Mouse (Mus musculus): ENCODE results near the gene Nr1i3. TPM values are rescaled to one million over a fixed set of nuclear protein-coding genes. Genes with fewer than 3 reads are reported as not detected.

Nr1i3 gene
- total and polyA plus RNA-seq, 3 experiments: 0.24 to 1.7 TPM; not detected in 1

DNA sequence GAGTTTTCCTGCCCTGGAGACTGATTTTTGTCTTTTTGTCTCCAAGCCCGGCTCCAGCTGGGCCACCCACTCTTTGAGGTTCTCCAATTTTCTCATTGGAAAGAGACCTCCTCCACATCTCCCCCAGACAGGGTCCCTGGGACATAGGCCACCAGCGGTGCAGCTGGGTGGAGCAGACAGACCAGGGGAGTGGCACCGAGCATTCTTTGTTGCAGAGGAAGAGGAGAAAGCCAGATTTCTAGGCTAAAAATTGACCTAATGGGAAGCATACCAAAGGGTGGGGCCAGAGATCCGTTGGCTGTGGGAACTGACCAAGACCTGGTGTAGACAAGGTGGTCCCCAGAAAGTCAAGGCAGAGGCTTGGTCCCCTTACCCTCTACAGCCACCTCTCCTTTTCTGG is 34.1 kb downstream of the Nr1i3 start:
- Histone ChIP-seq H3K27ac (ENCODE audit: control insufficient read depth, low read depth, low read length) (peak overlapping the region; percentile 78), H3K9me3 (replicated peaks; ENCODE audit: insufficient read depth, low read length) (no peaks in the 10 kb centered on the region), H3K27me3 (ENCODE audit: control insufficient read depth in 1 of 2, insufficient read depth in 2 of 2, low read length in 2 of 2) (no peaks in the 10 kb centered on the region; a peak in 1 of 4 replicates), H3K36me3 (ENCODE audit: control insufficient read depth in 1 of 2, insufficient read depth in 2 of 2, low read length in 2 of 2) (peaks cover 0 to 12% of the 10 kb centered on the region in 2 experiments; a peak in 2 of 4 replicates), H3K4me3 (ENCODE audit: control insufficient read depth in 1 of 2, insufficient read depth in 1 of 2, low read depth in 2 of 2, low read length in 2 of 2) (peak overlapping the region; percentile 69 to 71), H3K9ac (ENCODE audit: control insufficient read depth, low read depth, low read length, poor library complexity, severe bottlenecking) (peak overlapping the region; percentile 72), H3K79me2 (ENCODE audit: control insufficient read depth, insufficient read depth, low read length, poor library complexity) (peaks cover 11% of the 10 kb centered on the region), H3K4me1 (ENCODE audit: control insufficient read depth in 1 of 2, insufficient read depth in 2 of 2, low read length in 2 of 2) (peaks cover 2 to 21% of the 10 kb centered on the region in 2 experiments; a peak in 3 of 4 replicates)
- TF ChIP-seq POLR2AphosphoS2 (IDR thresholded peaks at IDR 0.05; ENCODE audit: low read length): no peak
- TF ChIP-seq POLR2AphosphoS5 (IDR thresholded peaks at IDR 0.05; ENCODE audit: borderline replicate concordance, low read depth, low read length): no peak
- no peak for TF ChIP-seq MXI1 (IDR thresholded peaks at IDR 0.05; ENCODE audit: low read depth, low read length)
- TF ChIP-seq RAD21 (IDR thresholded peaks at IDR 0.05; ENCODE audit: low read depth, low read length): no peak
- TF ChIP-seq E2F4 (IDR thresholded peaks at IDR 0.05; ENCODE audit: borderline replicate concordance, low read depth, low read length): no peak
- TF ChIP-seq GATA1 (IDR thresholded peaks at IDR 0.05; ENCODE audit: low read depth, low read length): no peak
- no peak for TF ChIP-seq JUND (IDR thresholded peaks at IDR 0.05; ENCODE audit: low read depth, low read length)
- TF ChIP-seq TAL1 (IDR thresholded peaks at IDR 0.05; ENCODE audit: low read length): no peak
- DNase-seq (ENCODE audit: low read depth, low spot score): no peak

DNA sequence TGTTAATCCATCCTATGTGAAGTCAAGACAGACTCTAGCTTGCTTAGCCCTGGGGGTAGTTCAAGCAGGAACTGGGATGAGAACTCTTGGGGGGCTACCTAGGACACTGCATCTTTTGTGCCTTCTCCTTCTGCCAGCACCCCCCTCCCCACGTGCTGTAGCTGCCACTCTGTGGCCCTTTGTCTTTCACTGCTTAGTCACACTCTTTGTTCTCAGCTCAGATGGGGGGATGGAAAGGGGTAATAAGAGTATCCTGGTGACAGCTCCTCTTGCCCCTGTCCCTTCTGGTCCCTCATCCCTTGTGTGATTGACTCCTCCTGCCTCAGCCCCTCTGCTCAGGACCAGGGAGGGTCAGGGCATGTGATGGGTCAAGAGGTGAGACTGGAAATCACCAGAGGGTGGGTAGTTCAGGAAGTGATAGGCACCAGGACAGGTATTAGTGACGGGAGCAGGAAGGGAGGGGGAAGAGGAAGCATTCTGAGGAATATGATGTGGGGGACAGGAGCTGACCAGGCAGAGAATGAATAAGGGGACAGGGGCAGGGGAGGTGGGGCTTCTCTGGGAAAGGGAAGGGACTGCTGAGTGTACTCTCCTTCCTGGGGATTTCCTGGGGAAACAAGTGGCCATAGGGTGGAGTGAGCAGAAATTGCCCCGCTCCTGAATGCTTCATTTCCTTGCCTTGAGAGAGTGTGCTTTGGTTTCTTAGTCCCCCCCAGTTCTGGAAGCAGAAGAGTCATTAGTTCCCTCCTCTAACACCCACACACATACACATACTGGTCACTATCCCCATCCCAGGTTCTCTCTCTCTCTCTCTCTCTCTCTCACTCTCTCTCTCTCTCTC is 34.8 kb downstream of the Nr1i3 start:
- H3K4me1 ChIP-seq (ENCODE audit: control insufficient read depth in 1 of 2, insufficient read depth in 2 of 2, low read length in 2 of 2): peaks cover 2 to 21% of the 10 kb centered on the region in 2 experiments; a peak in 3 of 4 replicates
- no peak overlapping the region for H3K4me3 ChIP-seq (ENCODE audit: control insufficient read depth in 1 of 2, insufficient read depth in 1 of 2, low read depth in 2 of 2, low read length in 2 of 2)
- H3K9ac ChIP-seq (ENCODE audit: control insufficient read depth, low read depth, low read length, poor library complexity, severe bottlenecking): no peak overlapping the region
- H3K79me2 ChIP-seq (ENCODE audit: control insufficient read depth, insufficient read depth, low read length, poor library complexity): peaks cover 11% of the 10 kb centered on the region
- TF ChIP-seq ZKSCAN1 (IDR thresholded peaks at IDR 0.05; ENCODE audit: low read depth, low read length) (no peak), TCF12 (IDR thresholded peaks at IDR 0.05; ENCODE audit: low read depth, low read length) (no peak), KAT2A (conservative IDR thresholded peaks at IDR 0.05; ENCODE audit: low read depth, low read length) (no peak), TAL1 (IDR thresholded peaks at IDR 0.05; ENCODE audit: low read length) (no peak), HCFC1 (IDR thresholded peaks at IDR 0.05; ENCODE audit: low read depth, low read length) (no peak), EP300 (IDR thresholded peaks at IDR 0.05; ENCODE audit: low read depth in 1 of 2, low read length in 2 of 2) (no peak), POLR2AphosphoS2 (IDR thresholded peaks at IDR 0.05; ENCODE audit: low read length) (no peak), JUND (IDR thresholded peaks at IDR 0.05; ENCODE audit: low read depth, low read length) (no peak), ZMIZ1 (IDR thresholded peaks at IDR 0.05; ENCODE audit: low read depth, low read length) (no peak), RCOR1 (IDR thresholded peaks at IDR 0.05; ENCODE audit: low read depth, low read length) (no peak), NRF1 (IDR thresholded peaks at IDR 0.05; ENCODE audit: insufficient read depth, low read depth, low read length, poor library complexity, severe bottlenecking) (no peak), SIN3A (IDR thresholded peaks at IDR 0.05; ENCODE audit: low read length) (no peak)
- no peak overlapping the region for H3K27ac ChIP-seq (ENCODE audit: control insufficient read depth, low read depth, low read length)
- peaks cover 0 to 12% of the 10 kb centered on the region in 2 experiments; a peak in 2 of 4 replicates for H3K36me3 ChIP-seq (ENCODE audit: control insufficient read depth in 1 of 2, insufficient read depth in 2 of 2, low read length in 2 of 2)
- H3K9me3 ChIP-seq (replicated peaks; ENCODE audit: insufficient read depth, low read length): no peaks in the 10 kb centered on the region
- DNase-seq (ENCODE audit: low read depth, low spot score): no peak
- peaks cover 0 to 1% of the 10 kb centered on the region in 2 experiments; a peak in 1 of 4 replicates for H3K27me3 ChIP-seq (ENCODE audit: control insufficient read depth in 1 of 2, insufficient read depth in 2 of 2, low read length in 2 of 2)

Measured in MEL (cell line).